ENCODE assay signal across 26 mouse cellular contexts in the genomic region with DNA sequence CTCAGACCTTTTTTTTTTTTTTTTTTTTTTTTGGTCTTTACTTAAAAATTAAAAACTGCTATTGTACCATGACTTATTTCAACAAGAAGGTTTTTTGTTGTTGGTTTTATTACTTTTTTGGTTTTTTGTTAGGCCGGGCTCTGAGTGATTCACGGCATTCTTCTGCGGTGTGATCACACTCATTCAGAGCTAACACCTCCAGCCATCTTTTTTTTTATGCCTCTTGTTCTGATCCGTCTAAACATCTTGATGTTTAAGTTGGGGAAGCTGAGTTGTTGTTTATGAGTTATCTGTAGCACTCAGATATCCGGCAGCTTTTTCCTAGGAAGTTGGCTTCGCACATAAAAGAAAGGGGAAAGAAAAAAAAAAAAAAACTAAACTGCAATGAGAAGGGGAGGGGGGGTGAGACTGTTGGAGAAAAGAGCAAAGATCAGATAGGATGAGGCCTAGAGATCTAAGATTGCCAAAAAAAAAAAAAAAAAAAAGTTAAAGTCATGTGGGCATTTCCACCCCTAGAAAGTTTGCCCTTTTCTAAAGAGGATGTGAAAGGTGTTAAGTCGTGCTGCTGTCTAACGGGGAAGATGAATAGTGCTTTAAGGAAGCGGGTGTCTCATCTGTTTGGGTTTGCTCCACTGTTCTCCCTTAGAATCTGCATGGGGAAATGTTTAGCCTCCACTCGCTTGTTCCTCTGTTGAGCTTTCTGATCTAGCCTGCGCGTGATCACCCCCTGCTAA. TPM values are rescaled to one million over a fixed set of nuclear protein-coding genes. Genes with fewer than 3 reads are reported as not detected.
DNase-seq lines count a peak whose midpoint lies in the region; ATAC-seq and TF ChIP-seq lines count a peak whose summit lies in the region.
"Had no signal": no experiment of that assay in that cellular context is flagged by ENCODE, and none has a peak within 500 bp of the region (broad histone marks: within the 10 kb centered on the region; RNA-seq: fewer than 3 reads in every experiment).

No protein-coding gene starts in this region.

- H3K27me3 ChIP-seq in kidney, embryonic 14.5 days (ENCODE audit: control insufficient read depth, insufficient read depth, low read length) = peaks cover 26% of the 10 kb centered on the region
- no peaks in the 10 kb centered on the region for H3K27me3 ChIP-seq in kidney, adult 2 months (replicated peaks; ENCODE audit: control insufficient read depth, insufficient read depth, low read length)
- H3K27me3 ChIP-seq in midbrain, embryonic 14.5 days (ENCODE audit: control insufficient read depth, insufficient read depth, low read length) = peaks cover 15% of the 10 kb centered on the region
- H3K27me3 ChIP-seq in midbrain, embryonic 16.5 days (ENCODE audit: control insufficient read depth, insufficient read depth, low read depth, low read length) = peaks cover 15% of the 10 kb centered on the region

- H3K36me3 ChIP-seq in kidney, embryonic 14.5 days (ENCODE audit: control insufficient read depth, insufficient read depth, low read length) = peaks cover 5% of the 10 kb centered on the region; the same call in 1 of the 2 replicates
- no peaks in the 10 kb centered on the region for H3K36me3 ChIP-seq in kidney, adult 2 months (ENCODE audit: control insufficient read depth, insufficient read depth, low read length)
- peaks cover 4% of the 10 kb centered on the region for H3K36me3 ChIP-seq in midbrain, embryonic 14.5 days (ENCODE audit: control insufficient read depth, insufficient read depth, low read length)
- no peaks in the 10 kb centered on the region for H3K36me3 ChIP-seq in midbrain, embryonic 16.5 days (ENCODE audit: control insufficient read depth, insufficient read depth, low read length)
- H3K36me3 ChIP-seq: hindbrain, embryonic 12.5 days had no signal

- TF ChIP-seq CTCF in kidney, adult 2 months (conservative IDR thresholded peaks at IDR 0.05; ENCODE audit: insufficient read depth, insufficient read length, low read depth, low read length) = no peak

- WGBS in kidney, embryonic 14.5 days = 31% methylated on average over 12 of the region's 12 CpGs
- WGBS in kidney, adult 2 months = 50% methylated on average over 12 of the region's 12 CpGs
- WGBS in midbrain, embryonic 14.5 days = 77% methylated on average over 12 of the region's 12 CpGs
- 74% methylated on average over 12 of the region's 12 CpGs for WGBS in midbrain, embryonic 16.5 days

- DNase-seq in kidney, adult 2 months = no peak
- no peak for DNase-seq in midbrain, embryonic 14.5 days
- peak; percentile 35 to 61 for DNase-seq in natural killer cell, adult 2 months (ENCODE audit: low spot score in 2 of 2)
- no peak for DNase-seq in cerebellum, adult 8-10 months
- DNase-seq in urinary bladder, adult 2 months (ENCODE audit: low spot score) = no peak
- DNase-seq: adrenal gland, postnatal 10 days; cerebellum, adult 11-12 months; cerebellum, postnatal 36 days; forebrain, postnatal 0 days; gastrocnemius, postnatal 10 days; right cerebral cortex, postnatal 4 days; thymus, adult 18-20 months had no signal

- H3K4me3 ChIP-seq in kidney, embryonic 14.5 days (ENCODE audit: low read length) = no peak overlapping the region
- no peak overlapping the region for H3K4me3 ChIP-seq in kidney, adult 2 months (ENCODE audit: insufficient read depth, low read depth, low read length)
- no peak overlapping the region for H3K4me3 ChIP-seq in midbrain, embryonic 14.5 days (replicated peaks; ENCODE audit: low read depth, low read length)
- H3K4me3 ChIP-seq in midbrain, embryonic 16.5 days (ENCODE audit: low read depth, low read length) = no peak overlapping the region
- H3K4me3 ChIP-seq: hindbrain, embryonic 12.5 days; limb, embryonic 15.5 days had no signal

- TF ChIP-seq POLR2A in kidney, adult 2 months (IDR thresholded peaks at IDR 0.05; ENCODE audit: low read depth, low read length) = no peak

- no peak for ATAC-seq in kidney, embryonic 14.5 days (ENCODE audit: low FRiP score, low TSS enrichment)
- ATAC-seq in midbrain, embryonic 14.5 days (ENCODE audit: low FRiP score, low TSS enrichment) = no peak
- no peak for ATAC-seq in midbrain, embryonic 16.5 days
- peak; percentile 26; the same call in 1 of the 2 replicates for ATAC-seq in common myeloid progenitor, adult 5-6 weeks (replicated peaks; ENCODE audit: low read depth, poor library complexity, severe bottlenecking)
- ATAC-seq: forebrain, postnatal 0 days; intestine, embryonic 16.5 days had no signal

- 0 out of 2 replicates have a peak overlapping the region, but pooled peaks have one; percentile 6 for H3K4me2 ChIP-seq in kidney, embryonic 14.5 days (replicated peaks; ENCODE audit: low read depth, low read length)
- peak overlapping the region; percentile 9 for H3K4me2 ChIP-seq in midbrain, embryonic 14.5 days (ENCODE audit: low read length)
- H3K4me2 ChIP-seq in midbrain, embryonic 16.5 days (ENCODE audit: low read length) = no peak overlapping the region
- H3K4me2 ChIP-seq: hindbrain, embryonic 12.5 days; limb, embryonic 15.5 days had no signal

- H3K9me3 ChIP-seq in kidney, embryonic 14.5 days (ENCODE audit: control insufficient read depth, low read length) = no peaks in the 10 kb centered on the region
- no peaks in the 10 kb centered on the region for H3K9me3 ChIP-seq in midbrain, embryonic 14.5 days (ENCODE audit: control insufficient read depth, low read length)
- no peaks in the 10 kb centered on the region for H3K9me3 ChIP-seq in midbrain, embryonic 16.5 days (replicated peaks; ENCODE audit: control insufficient read depth, low read length, poor library complexity, severe bottlenecking)
- H3K9me3 ChIP-seq: hindbrain, embryonic 12.5 days; limb, embryonic 15.5 days had no signal

- no peak overlapping the region; the same call in 1 of the 2 replicates for H3K9ac ChIP-seq in kidney, embryonic 14.5 days (ENCODE audit: low read depth, low read length)
- H3K9ac ChIP-seq in midbrain, embryonic 14.5 days (replicated peaks; ENCODE audit: low read length) = no peak overlapping the region; the same call in 1 of the 2 replicates
- H3K9ac ChIP-seq in midbrain, embryonic 16.5 days (ENCODE audit: low read depth, low read length) = no peak overlapping the region
- H3K9ac ChIP-seq: forebrain, postnatal 0 days; hindbrain, embryonic 12.5 days; limb, embryonic 15.5 days had no signal

- H3K27ac ChIP-seq in kidney, embryonic 14.5 days (ENCODE audit: low read depth, low read length) = no peak overlapping the region
- H3K27ac ChIP-seq in kidney, adult 2 months (ENCODE audit: insufficient read depth, low read depth, low read length) = no peak overlapping the region
- H3K27ac ChIP-seq in midbrain, embryonic 14.5 days (replicated peaks; ENCODE audit: low read depth, low read length) = peak overlapping the region; percentile 60
- H3K27ac ChIP-seq in midbrain, embryonic 16.5 days (ENCODE audit: low read length) = no peak overlapping the region
- H3K27ac ChIP-seq: hindbrain, embryonic 12.5 days; limb, embryonic 15.5 days had no signal

- H3K4me1 ChIP-seq in kidney, embryonic 14.5 days (ENCODE audit: control insufficient read depth, insufficient read depth, low read length) = no peaks in the 10 kb centered on the region
- no peaks in the 10 kb centered on the region for H3K4me1 ChIP-seq in kidney, adult 2 months (ENCODE audit: control insufficient read depth, insufficient read depth, low read length)
- no peaks in the 10 kb centered on the region for H3K4me1 ChIP-seq in midbrain, embryonic 14.5 days (ENCODE audit: control insufficient read depth, insufficient read depth, low read length)
- 0 out of 2 replicates have a peak, but pooled peaks cover 2% of the 10 kb centered on the region for H3K4me1 ChIP-seq in midbrain, embryonic 16.5 days (ENCODE audit: control insufficient read depth, insufficient read depth, low read length)
- H3K4me1 ChIP-seq: hindbrain, embryonic 12.5 days; limb, embryonic 15.5 days had no signal

RNA-seq across cellular contexts. Expression of gene 4930412O13Rik, which starts 13.8 kb away (rescaled TPM):
- 3.7 and 4.4 TPM in 2 replicates for polyA plus RNA-seq in kidney, embryonic 14.5 days (2014; fragmentation: Nextera tagmentation; extraction: Ambion mirVana)
- 0.39 and 1.4 TPM in 2 replicates for polyA plus RNA-seq in kidney, adult 2 months (2012; rRNA removed)
- 1.7 and 2.5 TPM in 2 replicates for polyA plus RNA-seq in midbrain, embryonic 14.5 days (2014; fragmentation: Nextera tagmentation; extraction: Ambion mirVana)
- polyA plus RNA-seq in midbrain, embryonic 16.5 days (2015; fragmentation: Nextera tagmentation; extraction: Ambion mirVana) = 1.1 and 1.6 TPM in 2 replicates
- total RNA-seq in common myeloid progenitor, adult 5-6 weeks (2017) = not detected in 2 replicates
- polyA plus RNA-seq in urinary bladder, adult 2 months (2012; rRNA removed) = 12.3 and 23.2 TPM in 2 replicates
- total RNA-seq: forebrain, postnatal 0 days; gastrocnemius, postnatal 10 days; heart, adult 8-10 months; layer of hippocampus, postnatal 25 days; left cerebral cortex, postnatal 25 days had no signal
- polyA plus RNA-seq: forebrain, postnatal 0 days; heart, postnatal 0 days; intestine, embryonic 16.5 days; large intestine, adult 2 months; limb, embryonic 15.5 days; liver, embryonic 16.5 days; neural tube, embryonic 14.5 days had no signal

RNA-seq across cellular contexts. Expression of gene 9230102O04Rik, which starts 22.1 kb away (rescaled TPM):
- polyA plus RNA-seq in kidney, embryonic 14.5 days (2014; fragmentation: Nextera tagmentation; extraction: Ambion mirVana) = 5.0 and 6.4 TPM in 2 replicates
- 1.6 and 2.8 TPM in 2 replicates for polyA plus RNA-seq in kidney, adult 2 months (2012; rRNA removed)
- polyA plus RNA-seq in midbrain, embryonic 14.5 days (2014; fragmentation: Nextera tagmentation; extraction: Ambion mirVana) = 5.5 and 6.3 TPM in 2 replicates
- polyA plus RNA-seq in midbrain, embryonic 16.5 days (2015; fragmentation: Nextera tagmentation; extraction: Ambion mirVana) = 2.3 and 4.0 TPM in 2 replicates
- total RNA-seq in common myeloid progenitor, adult 5-6 weeks (2017) = not detected in 2 replicates
- 15.6 and 15.8 TPM in 2 replicates for polyA plus RNA-seq in urinary bladder, adult 2 months (2012; rRNA removed)
- total RNA-seq: adrenal gland, postnatal 10 days; forebrain, postnatal 0 days; gastrocnemius, postnatal 10 days; heart, adult 8-10 months; layer of hippocampus, postnatal 25 days; left cerebral cortex, postnatal 25 days had no signal
- polyA plus RNA-seq: embryonic facial prominence, embryonic 14.5 days; forebrain, postnatal 0 days; heart, postnatal 0 days; intestine, embryonic 16.5 days; large intestine, adult 2 months; limb, embryonic 15.5 days; liver, embryonic 16.5 days had no signal

RNA-seq across cellular contexts. Expression of gene Gata3, which starts 22.6 kb away (rescaled TPM):
- polyA plus RNA-seq in kidney, embryonic 14.5 days (2014; fragmentation: Nextera tagmentation; extraction: Ambion mirVana) = 59.7 and 87.4 TPM in 2 replicates
- polyA plus RNA-seq in kidney, adult 2 months (2012; rRNA removed) = 14.9 and 15.4 TPM in 2 replicates
- polyA plus RNA-seq in midbrain, embryonic 14.5 days (2014; fragmentation: Nextera tagmentation; extraction: Ambion mirVana) = 88.6 and 120 TPM in 2 replicates
- 84.5 and 92.5 TPM in 2 replicates for polyA plus RNA-seq in midbrain, embryonic 16.5 days (2015; fragmentation: Nextera tagmentation; extraction: Ambion mirVana)
- total RNA-seq in common myeloid progenitor, adult 5-6 weeks (2017) = 0.24 and 1.1 TPM in 2 replicates
- 60.3 and 78.8 TPM in 2 replicates for polyA plus RNA-seq in urinary bladder, adult 2 months (2012; rRNA removed)
- total RNA-seq: layer of hippocampus, postnatal 25 days; left cerebral cortex, postnatal 25 days had no signal

Comparison
In these comparisons a context has a peak if more than half of its experiments do, and no peak if none do; other contexts are left out.
1. DNase-seq: peak in natural killer cell, adult 2 months (2 of 2); none in kidney, adult 2 months (single experiment), midbrain, embryonic 14.5 days (single experiment), cerebellum, adult 8-10 months (single experiment) and urinary bladder, adult 2 months (single experiment).